Mouse (Mus musculus) sigmoid colon, adult 10 weeks (tissue): ENCODE results near the gene Lipo3. TPM values are rescaled to one million over a fixed set of nuclear protein-coding genes. Genes with fewer than 3 reads are reported as not detected.

Experiments
- polyA plus RNA-seq: library from polyadenylated mRNA; stranded (reverse); fragments of 350-450 nt; fragmentation: Illumina TruSeq; extraction: RNeasy Lipid Tissue Mini Kit (QIAGEN cat#74804); gene quantifications from one replicate; pipeline ENCODE4 v1.2.3, GENCODE M21; 2014; ENCODE audit warnings: low read depth, low replicate concordance

Gene Lipo3
- 120 TPM for polyA plus RNA-seq

GRCm38 (mm10) chr19:33761287-33762086, at the start of gene Lipo3:
Gene Lipo3, minus strand, starts transcription at chr19:33761951.

GRCm38 (mm10) chr19:33787359-33787758, 25.6 kb upstream of the Lipo3 start, which contains the start of gene Lipo1:
Gene Lipo1, minus strand, starts transcription at chr19:33787459.

GRCm38 (mm10) chr19:33751259-33751658, 10.5 kb downstream of the Lipo3 start, which contains the start of gene Lipo2:
Gene Lipo2, minus strand, starts transcription at chr19:33751359.

GRCm38 (mm10) chr19:33625152-33625551, 136.6 kb downstream of the Lipo3 start, which contains the start of gene Gm8978:
Gene Gm8978, minus strand, starts transcription at chr19:33625252.

GRCm38 (mm10) chr19:33517680-33518079, 244.1 kb downstream of the Lipo3 start, which contains the start of gene Lipo4:
Gene Lipo4, minus strand, starts transcription at chr19:33517780.

Other genes starting within 250 kb of the Lipo3 start
- not detected for gene Lipo4, start 244.2 kb downstream of the Lipo3 start, polyA plus RNA-seq
- not detected for gene Gm8978, start 136.7 kb downstream of the Lipo3 start, polyA plus RNA-seq
- not detected for gene Lipo2, start 10.6 kb downstream of the Lipo3 start, polyA plus RNA-seq
- gene Lipo1, start 25.5 kb upstream of the Lipo3 start, polyA plus RNA-seq: not detected
- not detected for gene Lipf, start 199.2 kb upstream of the Lipo3 start, polyA plus RNA-seq
- gene Lipk, start 246.3 kb upstream of the Lipo3 start, polyA plus RNA-seq: 0.76 TPM